Mouse (Mus musculus) T-helper 1 cell (primary cell): ENCODE results near the gene Ppdpf.

Experiments
- in situ Hi-C: fragments of 300-600 bp; cut with MboI, MseI; formaldehyde crosslinking; loops from one replicate; pipeline ENCODE4 v1.15.1; 2025; ENCODE audit warnings: high pct_unique_total_duplicates

The Ppdpf gene

GRCm38 (mm10) chr2:181187121-181188000, at the start of gene Ppdpf:
Ppdpf (plus strand) TSS chr2:181187247.
- in situ Hi-C loops, result no loop called here

- in situ Hi-C loops, result no loop called here
Observed at GRCm38 (mm10) chr2:181139641-181140193, 47.3 kb upstream of the Ppdpf start.

GRCm38 (mm10) chr2:181142703-181143135, 44.3 kb upstream of the Ppdpf start:
- in situ Hi-C loops, result no loop called here

- in situ Hi-C loops, result no loop called here
Observed at GRCm38 (mm10) chr2:181143509-181144276, 43.4 kb upstream of the Ppdpf start.

GRCm38 (mm10) chr2:181144675-181145074, 42.4 kb upstream of the Ppdpf start:
- in situ Hi-C loops, result no loop called here

GRCm38 (mm10) chr2:181146976-181147545, 40.0 kb upstream of the Ppdpf start:
- in situ Hi-C loops, result no loop called here

- in situ Hi-C loops, result no loop called here
Observed at GRCm38 (mm10) chr2:181147546-181148317, 39.3 kb upstream of the Ppdpf start.

- in situ Hi-C loops, result no loop called here
Observed at GRCm38 (mm10) chr2:181148318-181148955, 38.6 kb upstream of the Ppdpf start.

GRCm38 (mm10) chr2:181150281-181150680, 36.8 kb upstream of the Ppdpf start:
- in situ Hi-C loops, result no loop called here

- in situ Hi-C loops, result no loop called here
Observed at GRCm38 (mm10) chr2:181152701-181153100, 34.3 kb upstream of the Ppdpf start.

- in situ Hi-C loops, result no loop called here
Observed at GRCm38 (mm10) chr2:181153131-181153530, 33.9 kb upstream of the Ppdpf start.

- in situ Hi-C loops, result no loop called here
Observed at GRCm38 (mm10) chr2:181153837-181154236, 33.2 kb upstream of the Ppdpf start.

GRCm38 (mm10) chr2:181154361-181154760, 32.7 kb upstream of the Ppdpf start:
- in situ Hi-C loops, result no loop called here

- in situ Hi-C loops, result no loop called here
Observed at GRCm38 (mm10) chr2:181154831-181155415, 32.1 kb upstream of the Ppdpf start.

GRCm38 (mm10) chr2:181155801-181156200, 31.2 kb upstream of the Ppdpf start:
- in situ Hi-C loops, result no loop called here

- in situ Hi-C loops, result no loop called here
Observed at GRCm38 (mm10) chr2:181156248-181157121, 30.6 kb upstream of the Ppdpf start, which contains the start of gene Eef1a2. Eef1a2 (minus strand) TSS chr2:181157014.

- in situ Hi-C loops, result no loop called here
Observed at GRCm38 (mm10) chr2:181157180-181157579, 29.9 kb upstream of the Ppdpf start.

- in situ Hi-C loops, result no loop called here
Observed at GRCm38 (mm10) chr2:181157716-181158302, 29.2 kb upstream of the Ppdpf start.

- in situ Hi-C loops, result no loop called here
Observed at GRCm38 (mm10) chr2:181158471-181158870, 28.6 kb upstream of the Ppdpf start.
